Mouse (Mus musculus) kidney, postnatal 4 days (tissue): Measurements from ENCODE around the gene Lpar3.

Experiments
- DNase-seq, 2 experiments: peaks; one replicate each; pipeline ENCODE4 v3.0.0; 2021; ENCODE audit warnings: mixed read lengths in 2 of 2

The Lpar3 gene

DNA sequence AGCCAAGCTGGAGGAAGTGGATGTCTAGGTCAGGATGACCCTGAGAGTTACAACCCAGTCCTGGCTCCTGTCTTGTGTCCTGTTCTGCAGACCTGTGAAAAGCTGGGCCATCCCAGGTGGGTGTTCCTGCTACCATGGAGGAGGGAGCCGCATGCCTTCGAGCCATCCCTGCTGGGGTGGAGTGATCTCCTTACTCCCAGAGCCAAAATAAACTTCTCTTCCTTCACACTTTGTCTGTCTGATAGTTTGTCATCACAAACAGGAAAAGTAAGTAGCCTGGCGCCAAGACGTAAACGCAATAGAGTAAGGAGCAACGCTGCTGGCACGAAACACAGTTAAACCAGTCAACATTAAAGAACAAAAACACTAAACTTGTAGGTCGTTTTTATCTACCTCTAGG, 95.5 kb downstream of the Lpar3 start:
- no peak for DNase-seq

DNA sequence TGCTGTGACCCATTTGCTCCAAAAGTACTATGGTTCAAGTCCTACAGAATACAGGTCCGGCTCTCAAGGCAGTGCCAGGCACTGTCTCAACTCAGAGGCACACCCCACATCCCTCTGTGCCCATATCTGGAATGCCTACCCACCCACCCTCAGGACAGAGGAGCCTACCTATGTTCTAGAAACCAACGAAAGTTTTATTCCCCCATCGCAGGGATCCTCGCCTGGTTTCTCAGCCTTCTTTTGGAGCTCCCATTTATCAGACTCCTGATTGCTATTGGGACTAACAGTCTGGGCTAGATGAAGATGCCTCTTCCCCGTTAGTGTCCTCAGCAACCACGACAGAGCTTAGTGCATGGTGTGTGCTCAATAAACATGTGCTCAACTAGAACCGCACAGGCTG, 96.6 kb downstream of the Lpar3 start:
- DNase-seq, result no peak

DNA sequence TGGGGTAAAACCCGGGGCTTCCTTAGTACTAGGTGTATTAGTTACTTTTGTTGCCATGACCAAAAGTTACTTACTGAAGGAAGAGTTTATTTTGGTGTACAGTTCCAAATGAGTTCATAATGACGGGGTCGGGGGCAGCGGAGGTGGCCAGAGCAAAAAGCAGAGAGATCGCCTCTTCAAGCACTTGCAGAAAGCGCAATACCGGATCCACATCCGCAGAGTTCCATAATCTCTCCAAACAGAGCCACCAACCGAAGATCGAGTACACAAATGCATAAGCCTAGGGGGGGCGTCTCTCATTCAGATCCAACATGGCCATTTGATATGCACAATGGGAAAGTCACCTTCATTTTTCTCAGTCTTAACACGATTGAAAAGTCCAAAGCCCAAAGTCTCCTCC, 97.1 kb downstream of the Lpar3 start:
- no peak for DNase-seq

DNA sequence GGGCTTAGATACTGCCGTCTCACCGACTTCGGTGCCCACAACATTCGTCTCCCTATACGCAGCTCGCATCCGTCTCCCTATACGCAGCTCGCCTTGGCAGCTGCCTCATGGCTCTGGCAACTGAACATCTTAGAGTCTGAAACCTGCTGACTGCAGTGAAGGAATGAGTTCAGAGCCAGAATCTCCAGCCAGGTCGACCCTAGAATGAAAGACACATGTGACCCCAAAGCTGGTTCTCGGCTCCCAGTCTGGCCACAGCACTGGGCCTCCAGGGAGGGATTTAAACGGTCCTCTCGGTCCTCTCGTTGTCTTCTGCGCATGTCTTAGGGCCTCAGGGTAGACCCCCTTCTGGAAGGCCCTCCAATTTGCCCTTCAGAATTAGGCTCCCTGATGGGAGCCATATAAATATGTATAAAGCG, 97.8 kb downstream of the Lpar3 start:
- DNase-seq, result no peak

DNA sequence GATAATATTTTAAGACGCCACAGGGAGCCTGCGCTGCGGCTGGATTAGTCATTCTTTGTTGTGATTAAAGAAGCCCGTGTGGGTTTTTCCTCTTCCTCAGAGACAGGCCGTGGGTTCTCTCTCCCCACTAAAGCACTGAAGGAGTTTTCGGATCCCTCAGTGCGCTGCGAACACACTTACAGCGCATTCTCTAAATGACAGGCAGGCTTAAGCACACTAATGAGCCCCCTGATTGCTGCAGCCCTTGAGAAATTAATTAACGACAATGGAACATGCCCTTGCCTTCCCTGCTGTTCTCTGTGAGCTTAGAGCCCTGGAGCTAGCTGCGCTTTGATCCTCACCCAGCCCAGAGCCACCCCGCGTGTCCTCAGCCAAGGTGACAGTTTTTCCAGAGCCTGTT, 98.2 kb downstream of the Lpar3 start:
- DNase-seq, result no peak

DNA sequence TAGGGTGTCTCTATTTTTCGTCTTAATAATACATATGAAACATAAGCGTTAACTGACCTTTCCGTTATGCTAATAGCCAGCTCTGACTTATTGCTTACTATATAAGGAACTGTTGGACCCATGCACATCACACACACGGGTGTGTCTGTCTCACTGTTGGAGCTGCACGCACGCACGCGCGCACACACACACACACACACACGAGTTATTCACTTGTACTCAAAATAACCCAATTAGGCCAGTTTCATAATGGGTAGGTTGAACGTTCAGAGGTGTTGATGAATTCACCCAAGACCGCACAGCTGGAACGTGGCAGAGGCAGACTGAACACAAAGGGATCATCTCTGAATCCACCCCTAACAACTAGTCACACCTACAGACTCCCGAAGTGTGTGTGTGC, 98.7 kb downstream of the Lpar3 start:
- no peak for DNase-seq

DNA sequence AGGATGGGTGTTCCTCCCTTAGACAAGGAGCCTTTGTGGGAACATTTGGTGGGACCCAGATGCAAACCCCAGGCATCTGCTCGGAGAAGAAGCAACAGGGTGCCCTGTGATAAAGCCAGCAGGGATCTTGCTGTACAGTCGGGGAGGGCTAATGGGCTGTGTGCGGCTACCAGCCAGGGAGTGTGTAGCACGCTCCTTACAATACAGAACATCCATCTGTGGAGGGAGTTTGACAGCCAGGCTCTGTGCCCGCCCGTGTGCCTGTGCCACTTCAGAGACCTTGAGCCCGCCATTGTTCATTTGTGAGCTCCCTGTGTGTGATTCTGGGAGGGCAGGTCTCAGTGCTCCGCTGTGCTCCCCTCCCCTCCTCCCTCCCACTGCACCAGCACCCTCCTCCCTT, 104.2 kb downstream of the Lpar3 start:
- DNase-seq, result no peak

DNA sequence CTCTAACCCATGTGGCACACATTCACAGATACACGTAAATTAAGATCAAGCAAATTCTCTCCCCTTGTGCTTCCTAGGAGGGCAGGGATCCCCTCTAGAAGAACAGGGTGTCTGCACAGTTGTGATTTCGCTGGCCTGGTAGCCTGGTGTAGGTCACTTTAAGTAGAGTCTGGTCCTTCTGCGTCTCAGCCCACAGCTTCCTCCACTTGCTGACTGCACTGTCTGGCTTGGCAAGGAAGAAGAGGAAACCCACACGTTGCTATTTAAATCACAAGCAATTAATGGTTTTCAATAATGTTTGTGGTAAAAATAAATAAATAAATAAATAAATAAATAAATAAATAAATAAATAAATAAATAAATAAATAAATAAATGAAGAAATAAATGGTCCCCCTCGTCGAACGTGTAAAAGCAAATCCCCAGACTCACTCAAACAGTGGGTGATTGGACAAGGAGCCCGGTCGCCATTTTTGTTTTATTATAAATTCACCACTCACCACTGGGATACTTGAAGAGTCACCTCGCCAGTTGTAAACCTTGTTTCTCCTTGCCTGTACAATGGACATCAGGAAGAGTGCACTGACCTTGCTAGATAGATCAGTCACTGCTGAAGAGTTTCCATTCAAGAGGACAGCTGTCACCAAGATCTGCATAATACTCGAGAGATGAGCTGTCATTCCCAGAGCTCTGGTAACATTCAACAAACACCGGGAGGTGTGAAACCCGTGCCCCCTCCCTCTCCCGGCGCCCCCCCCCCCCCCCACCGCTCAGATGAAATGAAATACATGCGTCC, 106.2 kb downstream of the Lpar3 start:
- DNase-seq, result no peak

DNA sequence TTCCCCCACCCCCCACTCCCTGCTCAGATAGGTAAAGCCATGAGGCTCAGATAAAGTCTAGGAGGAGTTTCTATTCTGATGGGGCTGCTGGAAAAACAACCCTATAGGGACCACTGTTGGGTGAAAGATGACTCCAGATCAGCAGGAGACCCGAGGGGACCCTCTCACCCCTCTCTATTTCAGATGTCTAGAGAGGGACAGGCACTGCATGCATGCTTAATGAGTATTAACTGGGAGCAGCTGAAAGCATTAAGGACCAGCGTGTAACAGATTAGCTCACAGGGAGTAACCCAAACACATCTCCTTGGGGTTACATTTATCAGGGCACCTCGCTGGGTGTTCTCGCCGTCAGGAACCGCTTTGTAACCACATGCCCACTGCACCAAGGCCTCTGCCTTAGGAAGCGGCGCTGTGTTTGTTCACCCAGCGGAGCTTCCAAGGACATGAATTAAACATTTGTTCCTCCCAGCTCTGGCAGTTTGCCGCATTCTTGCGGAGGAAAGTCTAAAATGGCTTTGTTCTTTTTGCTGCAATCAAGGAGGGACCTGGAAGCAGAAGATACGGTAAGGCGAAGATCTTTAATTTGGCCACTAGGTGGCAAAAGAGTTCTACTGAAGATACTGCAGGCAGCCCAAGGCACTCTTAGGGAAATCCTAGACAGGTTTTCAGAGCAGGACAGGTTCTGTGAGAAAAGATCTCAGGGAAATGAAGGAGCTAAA, 106.9 kb downstream of the Lpar3 start:
- peak; percentile 66 to 81 for DNase-seq

DNA sequence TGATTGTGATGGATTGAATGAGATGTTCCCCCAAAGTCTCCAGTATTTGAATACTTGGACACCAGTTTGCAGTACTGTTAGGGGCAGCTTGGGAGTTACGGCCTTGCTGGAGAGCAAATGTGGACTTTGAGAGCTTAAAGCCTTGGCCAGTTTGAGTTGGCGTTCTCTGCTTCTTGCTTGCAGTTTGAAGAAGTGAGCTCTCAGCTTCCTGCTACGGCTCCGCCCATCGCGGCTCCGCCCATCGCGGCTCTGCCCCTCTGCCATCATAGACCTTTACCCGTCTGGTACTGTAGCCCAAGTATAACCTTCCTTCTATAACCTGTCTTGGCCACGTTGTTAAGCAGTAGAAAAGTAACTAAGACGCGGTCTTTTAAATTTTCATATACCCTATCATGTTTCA, 108.0 kb downstream of the Lpar3 start:
- peak; percentile 39 to 59 for DNase-seq

DNA sequence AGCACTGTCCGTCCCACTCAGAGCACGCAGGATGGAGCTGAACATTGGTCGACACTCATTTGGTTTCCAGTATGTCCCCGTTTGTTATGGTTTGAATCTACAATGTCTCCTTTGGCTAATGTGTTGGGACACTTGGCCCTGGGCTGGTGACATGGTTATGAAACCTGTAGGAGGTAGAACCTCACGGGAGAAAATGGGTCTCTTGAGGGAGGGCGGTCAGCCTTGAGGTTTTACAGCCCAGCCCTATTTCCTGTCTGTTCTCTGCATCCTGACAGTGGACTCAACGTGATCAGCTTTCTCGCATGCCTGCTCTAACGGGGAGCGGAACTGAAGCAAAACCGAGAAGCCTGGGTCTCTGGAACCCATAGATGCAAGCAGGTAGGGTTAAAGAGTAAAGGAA, 111.1 kb downstream of the Lpar3 start:
- no peak for DNase-seq

DNA sequence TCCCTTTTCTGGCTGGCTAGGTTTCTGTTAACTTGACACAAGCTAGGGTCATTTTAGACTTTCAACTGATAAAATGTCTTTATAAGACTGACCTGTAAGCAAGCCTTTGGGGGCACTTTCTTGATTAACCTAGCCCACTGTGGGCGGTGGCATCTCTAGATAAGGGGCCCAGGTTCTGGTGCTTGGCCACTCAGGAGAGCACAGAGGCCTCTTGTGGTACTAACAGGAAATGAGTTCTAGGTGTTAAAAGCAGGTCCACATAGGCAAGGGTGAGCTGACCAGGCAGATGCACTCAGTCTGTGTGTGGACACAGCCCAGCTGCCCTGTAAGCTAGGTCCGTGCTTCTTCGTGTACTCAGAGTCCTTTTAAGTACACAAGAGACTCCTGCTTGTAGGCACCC, 112.5 kb downstream of the Lpar3 start:
- DNase-seq, result no peak

DNA sequence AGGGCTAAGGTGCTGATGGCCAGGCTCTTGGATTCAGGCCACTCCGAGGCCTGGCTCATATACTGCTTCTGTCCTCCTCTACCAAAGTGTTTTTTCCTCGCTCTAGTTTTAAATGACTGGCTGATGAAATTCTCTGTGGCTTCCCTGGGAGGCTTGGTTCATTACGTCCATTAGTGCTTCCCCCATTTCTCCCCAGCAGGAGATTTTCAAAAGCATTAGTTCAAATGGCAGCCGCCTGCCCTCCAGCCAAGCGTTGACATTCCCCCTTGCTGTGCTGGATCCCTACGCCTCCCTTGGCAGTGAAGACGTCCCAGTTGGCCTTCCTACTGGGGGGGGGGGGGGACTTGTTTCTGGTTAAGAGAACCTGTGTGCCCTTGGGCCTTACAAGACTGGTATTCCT, 113.3 kb downstream of the Lpar3 start:
- DNase-seq, result peak in 1 of 2 experiments; percentile 32
